Mouse (Mus musculus) right cerebral cortex, postnatal 25 days (tissue): ENCODE data around the gene Dhodh.

ENCODE experiments used
- DNase-seq: peaks from one replicate; pipeline ENCODE4 v3.0.0; 2022

Dhodh gene

GRCm38 (mm10) chr8:109584830-109585229 is 23.6 kb downstream of the Dhodh start:
- DNase-seq: no peak

DNA sequence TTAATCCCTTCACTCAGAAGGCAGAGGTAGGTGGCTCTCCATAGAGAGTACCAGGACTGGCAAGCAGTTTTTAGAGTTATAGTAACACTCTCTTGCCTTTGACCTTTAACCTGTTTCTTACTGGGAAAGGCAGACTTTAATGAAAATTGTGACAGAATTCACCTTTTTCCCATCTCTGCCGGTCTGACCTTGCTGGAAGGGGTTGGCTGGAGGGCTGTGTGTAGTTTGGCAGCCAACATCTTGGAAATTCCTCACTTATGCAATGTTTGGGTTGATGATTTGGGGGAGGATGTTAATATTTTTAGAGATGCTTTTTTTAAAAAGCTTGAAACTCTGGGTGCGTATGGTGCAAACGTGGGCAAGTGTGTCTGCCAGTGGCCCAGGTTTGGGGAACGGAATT is 24.2 kb downstream of the Dhodh start:
- DNase-seq: no peak

- no peak for DNase-seq
Observed at GRCm38 (mm10) chr8:109578900-109579301, 29.6 kb downstream of the Dhodh start, which contains the start of gene Hp. Hp (minus strand) TSS chr8:109579172.

DNA sequence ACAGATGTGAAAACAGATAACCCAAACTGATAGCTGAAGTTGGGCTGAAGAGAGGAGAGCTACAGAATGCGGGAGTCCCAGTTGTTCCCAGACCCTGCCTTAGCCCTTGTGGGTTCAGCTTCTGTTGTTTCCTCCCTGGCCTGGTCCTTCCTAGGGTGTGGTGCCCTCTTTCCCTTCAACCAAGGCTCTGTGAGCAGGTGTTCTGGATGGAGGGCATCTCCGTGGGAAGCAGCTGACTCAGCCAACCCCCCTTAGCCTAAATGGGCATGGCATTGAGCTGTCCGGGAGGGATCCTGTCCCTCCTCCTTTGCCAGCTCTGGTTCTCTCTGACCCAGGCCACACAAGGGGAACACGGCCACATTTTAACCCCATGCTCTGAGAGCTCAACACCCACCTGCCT is 32.2 kb downstream of the Dhodh start:
- no peak for DNase-seq

GRCm38 (mm10) chr8:109571139-109571538 is 37.3 kb downstream of the Dhodh start:
- no peak for DNase-seq

DNA sequence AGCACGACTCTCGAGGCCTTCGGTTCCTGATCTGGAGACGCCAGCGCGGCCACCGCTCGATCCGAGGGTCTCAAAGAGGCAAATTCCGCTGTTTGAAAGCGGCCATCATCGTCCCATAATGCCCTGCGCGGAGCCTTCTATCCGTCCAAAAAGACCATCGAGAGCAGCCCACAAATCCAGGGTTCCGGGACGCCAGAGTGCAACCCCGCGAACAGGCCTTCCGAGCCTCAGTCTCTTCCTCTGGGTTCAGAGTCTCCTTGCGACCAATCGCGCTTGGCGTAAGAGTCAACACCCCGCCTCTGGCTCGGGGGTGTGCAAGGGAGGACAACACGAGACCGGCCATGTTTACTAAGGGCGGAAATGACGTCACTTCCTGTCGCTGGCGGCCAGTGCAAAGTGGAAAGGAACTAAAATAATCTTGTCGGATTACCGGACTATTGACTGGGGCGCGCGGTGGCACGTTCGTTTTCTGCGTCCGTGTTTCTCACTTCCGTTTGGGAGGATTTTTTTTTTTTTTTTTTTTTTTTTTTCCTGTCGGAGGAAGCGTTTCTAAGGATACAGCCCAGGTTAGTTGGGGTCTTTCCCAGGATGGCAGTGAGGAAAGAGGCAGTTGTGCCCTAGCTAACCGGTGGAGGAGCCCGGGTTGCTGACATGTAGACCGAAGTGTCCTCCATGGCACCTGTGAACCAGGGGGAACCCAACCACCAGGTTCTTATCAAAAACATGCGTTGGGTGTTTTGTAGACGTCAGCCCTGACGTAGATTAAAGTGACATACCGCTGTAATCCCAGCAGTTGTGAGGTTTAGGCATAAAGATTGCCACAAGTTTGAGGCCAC is 42.8 kb downstream of the Dhodh start, which contains the start of the genes Dhx38 and Txnl4b:
Gene Dhx38 (minus strand): TSS at position 364 of the 836 bp plus-strand sequence.
Gene Txnl4b (plus strand): TSS at position 395 of the 836 bp plus-strand sequence.
- peak; percentile 99 for DNase-seq

DNA sequence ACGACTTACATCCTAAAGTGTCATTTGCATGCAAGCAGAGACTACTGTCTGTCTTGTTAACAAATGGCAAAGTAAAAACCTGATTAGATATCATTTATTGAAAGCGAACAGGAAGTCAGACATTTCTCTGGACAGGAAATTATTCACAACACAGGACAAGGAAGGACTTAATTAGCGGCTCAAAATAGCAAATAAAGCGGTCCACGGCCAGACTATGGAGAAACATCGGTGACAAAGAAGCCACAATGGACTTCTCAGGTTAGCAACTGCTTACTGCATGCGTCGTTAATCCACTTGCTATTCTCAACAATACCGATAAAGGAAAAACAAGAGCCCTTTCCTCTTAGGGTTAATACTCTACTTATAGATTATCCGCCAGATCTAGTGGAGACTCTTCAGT is 43.7 kb downstream of the Dhodh start:
- no peak for DNase-seq

GRCm38 (mm10) chr8:109563881-109564280 is 44.6 kb downstream of the Dhodh start:
- DNase-seq: no peak

GRCm38 (mm10) chr8:109551663-109552062 is 56.8 kb downstream of the Dhodh start:
- no peak for DNase-seq

GRCm38 (mm10) chr8:109544049-109544448 is 64.4 kb downstream of the Dhodh start:
- no peak for DNase-seq

GRCm38 (mm10) chr8:109542748-109543519 is 65.5 kb downstream of the Dhodh start:
- no peak for DNase-seq

- DNase-seq: no peak
Observed at GRCm38 (mm10) chr8:109542165-109542564, 66.3 kb downstream of the Dhodh start.
